Mouse (Mus musculus): ENCODE measurements around the gene Gpr61.

Gpr61 gene

GRCm38 (mm10) chr3:108178756-108179715 is 24.4 kb upstream of the Gpr61 start:
- DNase-seq (ENCODE audit: low read depth, low spot score): no peak

GRCm38 (mm10) chr3:108174672-108175531 is 20.2 kb upstream of the Gpr61 start:
- peak; percentile 21 for DNase-seq (ENCODE audit: low read depth, low spot score)

GRCm38 (mm10) chr3:108169199-108169598 is 14.5 kb upstream of the Gpr61 start:
- no peak for DNase-seq (ENCODE audit: low read depth, low spot score)

GRCm38 (mm10) chr3:108167499-108167898 is 12.8 kb upstream of the Gpr61 start:
- no peak for DNase-seq (ENCODE audit: low read depth, low spot score)

GRCm38 (mm10) chr3:108166486-108167211 is 12.0 kb upstream of the Gpr61 start:
- peak; percentile 46 for DNase-seq (ENCODE audit: low read depth, low spot score)

GRCm38 (mm10) chr3:108165532-108166315 is 11.0 kb upstream of the Gpr61 start:
- no peak for DNase-seq (ENCODE audit: low read depth, low spot score)

GRCm38 (mm10) chr3:108164807-108165206 is 10.1 kb upstream of the Gpr61 start:
- peak; percentile 90 for DNase-seq (ENCODE audit: low read depth, low spot score)

- no peak for DNase-seq (ENCODE audit: low read depth, low spot score)
Measured at GRCm38 (mm10) chr3:108164091-108164490, 9.4 kb upstream of the Gpr61 start.

- DNase-seq (ENCODE audit: low read depth, low spot score): no peak
Measured at GRCm38 (mm10) chr3:108158383-108159037, 3.8 kb upstream of the Gpr61 start.

- DNase-seq (ENCODE audit: low read depth, low spot score): no peak
Measured at GRCm38 (mm10) chr3:108152290-108152689, 2.4 kb downstream of the Gpr61 start.

GRCm38 (mm10) chr3:108147386-108148235 is 7.1 kb downstream of the Gpr61 start:
- peak; percentile 97 for DNase-seq (ENCODE audit: low read depth, low spot score)

- DNase-seq (ENCODE audit: low read depth, low spot score): peak; percentile 39
Measured at GRCm38 (mm10) chr3:108146671-108147070, 8.0 kb downstream of the Gpr61 start.

GRCm38 (mm10) chr3:108145534-108146445 is 8.9 kb downstream of the Gpr61 start, which contains the start of gene Gnai3:
TSS of gene Gnai3 (minus strand) at chr3:108146146.
- peak; percentile 96 for DNase-seq (ENCODE audit: low read depth, low spot score)

GRCm38 (mm10) chr3:108140786-108141185 is 13.9 kb downstream of the Gpr61 start:
- DNase-seq (ENCODE audit: low read depth, low spot score): no peak

GRCm38 (mm10) chr3:108139113-108139512 is 15.6 kb downstream of the Gpr61 start:
- DNase-seq (ENCODE audit: low read depth, low spot score): no peak

GRCm38 (mm10) chr3:108134701-108135100 is 20.0 kb downstream of the Gpr61 start:
- DNase-seq (ENCODE audit: low read depth, low spot score): no peak

- no peak for DNase-seq (ENCODE audit: low read depth, low spot score)
Measured at GRCm38 (mm10) chr3:108132484-108132883, 22.2 kb downstream of the Gpr61 start.

GRCm38 (mm10) chr3:108131821-108132220 is 22.9 kb downstream of the Gpr61 start:
- DNase-seq (ENCODE audit: low read depth, low spot score): no peak

Measured in 3T3-L1 (cell line).